Mouse (Mus musculus) kidney, adult 9 months (tissue): Measurements from ENCODE around the gene Map7d3.

Source experiments
- DNase-seq: peaks from one replicate; pipeline ENCODE4 v3.0.0; 2022

Gene Map7d3

DNA sequence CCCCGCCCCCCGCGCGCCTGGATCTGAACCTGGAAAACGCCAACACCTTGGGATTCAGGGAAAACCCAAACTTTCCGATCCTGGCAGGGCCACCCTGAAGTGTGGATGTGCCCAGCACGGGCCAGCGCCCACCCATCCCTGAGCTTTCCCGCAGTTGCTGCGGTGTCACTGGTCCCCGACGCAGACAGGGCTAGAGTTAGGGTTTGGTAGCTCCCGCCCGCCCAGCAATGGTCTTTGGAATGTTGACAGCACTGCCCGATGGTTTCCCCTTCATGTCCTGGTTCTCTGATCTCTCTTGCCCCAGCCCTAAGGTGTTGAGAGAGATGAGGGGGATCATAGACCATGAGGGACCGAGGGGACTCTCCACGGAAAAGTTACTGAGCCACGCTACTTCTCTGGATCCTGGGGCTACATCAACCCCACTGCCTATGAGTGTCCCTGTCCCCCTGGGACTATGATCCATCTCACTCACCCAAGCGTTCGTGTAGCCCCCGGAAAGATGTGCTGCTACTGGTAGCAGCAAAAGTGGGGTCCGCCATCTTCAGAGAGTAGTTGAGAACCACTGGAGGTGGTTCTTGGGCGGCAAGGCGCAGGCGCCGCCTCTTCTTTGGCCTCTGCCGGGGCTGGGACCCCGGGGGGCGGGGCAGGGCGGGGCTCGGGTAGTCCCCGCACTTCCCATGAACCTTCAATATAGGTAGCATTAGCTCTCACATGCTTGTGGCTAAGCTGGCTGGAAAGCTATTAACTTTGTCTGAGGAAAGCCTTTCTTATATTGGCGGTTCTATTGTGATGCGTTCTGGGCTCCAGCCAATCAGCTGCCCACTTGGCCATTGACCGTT, at the start of gene Map7d3:
Map7d3 (minus strand) TSS at position 562 of the 839 bp plus-strand sequence.
- DNase-seq, result no peak

DNA sequence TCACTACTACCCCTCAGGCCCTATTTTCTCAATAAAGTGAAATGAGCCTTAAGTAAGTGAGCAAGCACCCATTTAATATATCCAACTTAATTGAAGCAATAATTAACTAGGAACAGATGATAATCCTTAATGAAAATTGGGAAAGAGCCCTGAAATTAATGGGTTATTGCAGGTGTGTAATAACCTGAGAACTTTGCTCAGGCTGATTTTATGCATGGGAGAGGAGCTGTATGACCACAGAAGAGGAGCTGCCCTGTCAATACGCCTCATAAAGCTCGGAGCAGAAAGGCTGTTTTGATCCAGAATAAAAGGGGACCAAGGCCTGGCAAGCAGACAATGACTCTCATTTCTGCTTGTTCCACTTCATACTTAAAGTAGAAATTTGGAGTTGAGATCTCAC, 47.7 kb upstream of the Map7d3 start, which contains the start of gene Adgrg4:
Adgrg4 (plus strand) TSS at position 301 of the 400 bp plus-strand sequence.
- DNase-seq, result no peak

DNA sequence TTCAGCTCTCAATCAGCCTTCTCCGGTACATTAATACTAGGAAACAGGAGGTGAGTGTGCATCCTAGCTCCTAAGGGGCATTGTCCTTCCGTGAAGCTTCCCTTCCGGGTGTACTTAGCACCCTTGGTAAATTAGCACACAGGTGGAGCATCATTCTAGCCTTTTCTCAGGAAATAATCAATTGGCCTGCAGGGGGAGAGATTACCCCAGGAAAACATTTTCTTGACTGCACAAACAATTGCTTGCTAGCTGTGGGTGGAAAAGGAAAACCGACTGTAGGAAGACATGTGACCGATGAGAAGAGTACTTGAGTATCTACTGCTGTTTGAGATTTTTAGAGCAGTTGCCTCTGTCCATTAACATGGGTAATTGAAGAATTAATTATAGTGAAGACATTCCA, 19.1 kb upstream of the Map7d3 start:
- DNase-seq, result peak; percentile 14

DNA sequence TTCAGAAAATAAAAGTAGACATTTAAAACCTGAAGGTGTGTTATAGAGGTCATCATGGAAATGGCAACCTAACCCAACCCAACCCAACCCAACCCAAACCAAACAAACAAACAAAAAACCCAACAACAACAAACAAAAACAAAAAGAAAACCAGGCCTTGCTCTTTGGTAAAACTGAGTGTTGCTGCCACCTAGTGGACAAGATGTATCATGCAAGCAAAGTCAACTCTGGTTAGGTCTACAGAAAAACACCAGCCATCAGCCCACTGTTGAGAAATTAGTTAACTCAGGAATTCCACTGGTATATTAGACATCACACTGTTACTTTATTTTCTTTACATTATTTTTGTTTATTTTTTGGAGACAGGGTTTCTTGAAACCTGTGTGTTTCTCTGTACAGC, 17.2 kb upstream of the Map7d3 start:
- DNase-seq, result peak; percentile 31

DNA sequence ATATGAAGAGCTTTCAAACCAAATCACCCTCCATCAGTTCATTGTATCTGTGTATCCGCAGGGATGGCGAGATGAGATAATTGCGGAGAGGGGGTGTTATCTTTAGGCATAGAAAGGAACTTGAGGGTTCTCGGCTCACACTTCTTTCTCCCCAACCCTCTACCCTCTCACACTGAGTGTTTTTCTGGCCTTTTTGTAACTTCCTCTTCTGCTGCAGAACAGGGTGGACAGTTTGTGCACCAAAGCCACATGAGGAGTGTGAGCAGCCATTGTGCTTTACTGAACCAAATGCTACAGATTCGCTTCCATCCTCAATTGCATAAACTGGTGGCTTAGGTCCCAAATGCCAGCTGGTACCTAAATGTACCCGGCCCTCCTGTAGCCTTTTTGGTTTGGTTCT, 13.7 kb upstream of the Map7d3 start:
- DNase-seq, result no peak

DNA sequence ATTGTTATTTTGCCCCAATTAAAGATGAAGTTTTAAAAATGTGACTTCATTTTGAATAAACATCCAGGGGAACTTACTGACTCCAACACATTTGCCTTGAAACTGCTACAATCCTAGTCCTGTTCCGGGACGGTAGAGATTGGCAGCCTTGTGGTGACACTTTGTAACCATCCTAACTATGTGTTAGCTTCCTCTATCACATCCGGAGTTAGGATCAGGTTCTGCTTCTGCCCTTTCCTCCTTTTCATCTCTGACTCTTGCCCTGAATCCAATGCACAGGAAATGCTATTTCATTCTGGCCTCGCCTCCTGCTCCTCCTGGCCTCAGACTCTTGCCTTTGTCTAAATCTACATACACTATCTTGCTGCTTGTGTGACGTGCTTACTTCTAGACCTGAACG, 5.4 kb upstream of the Map7d3 start:
- DNase-seq, result no peak

DNA sequence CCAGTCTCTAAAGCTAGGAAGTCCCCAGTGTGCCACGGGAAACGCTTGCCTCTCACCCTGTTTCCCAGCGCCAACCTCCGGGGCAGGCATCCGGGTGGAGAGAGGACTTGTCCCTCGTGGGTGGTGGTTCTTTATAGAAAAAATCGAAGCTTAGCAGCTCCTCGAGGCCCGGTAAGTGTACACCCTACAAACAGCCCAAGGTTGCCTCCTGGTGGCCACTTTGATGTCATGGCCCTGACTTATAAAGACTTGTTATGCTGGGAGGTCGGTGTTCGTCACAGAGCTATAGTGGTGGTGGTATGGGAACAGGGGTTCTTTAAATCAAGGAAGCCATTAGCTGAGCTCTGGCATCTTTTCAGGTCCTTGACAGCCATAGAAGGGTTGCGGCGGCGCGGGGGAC, 30.9 kb downstream of the Map7d3 start:
- peak; percentile 60 for DNase-seq

DNA sequence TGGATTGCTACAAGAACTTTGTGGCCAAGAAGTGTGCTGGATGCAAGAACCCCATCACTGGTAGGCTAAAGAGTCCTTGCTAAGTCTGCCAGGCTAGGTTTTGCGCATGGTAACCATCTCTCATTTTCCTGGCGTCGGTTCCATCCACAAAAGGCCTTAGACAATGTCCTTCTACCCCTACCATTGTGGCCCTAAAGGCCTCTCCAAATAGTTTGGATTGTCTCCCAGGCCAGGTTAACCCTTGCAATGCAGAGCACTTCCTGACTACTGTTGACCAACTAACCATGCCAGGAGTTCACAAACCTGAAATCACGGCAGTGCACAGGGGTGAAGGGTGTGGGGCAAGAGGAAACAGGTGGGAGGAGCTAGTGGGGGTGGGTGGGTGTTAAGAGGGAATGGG, 31.5 kb downstream of the Map7d3 start:
- no peak for DNase-seq

DNA sequence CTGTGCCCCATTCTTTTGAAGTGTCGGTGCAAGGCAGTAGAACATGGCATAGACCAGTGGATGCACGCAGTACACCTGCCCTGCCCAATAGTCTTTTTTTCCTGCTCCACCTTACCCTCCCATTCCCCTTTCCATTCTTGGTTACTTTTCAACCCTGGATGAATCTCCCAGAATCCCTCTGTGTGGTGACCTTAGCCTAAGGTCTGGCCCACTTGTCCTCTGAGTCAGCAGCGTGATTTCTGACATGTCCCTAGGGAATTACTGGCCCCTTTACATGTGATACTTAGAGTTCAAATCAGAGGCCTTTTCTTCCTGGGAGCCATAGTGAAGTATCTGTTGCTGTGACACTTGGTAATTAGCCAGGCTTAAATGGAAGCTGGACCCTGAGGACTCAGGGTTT, 34.6 kb downstream of the Map7d3 start:
- peak; percentile 30 for DNase-seq

DNA sequence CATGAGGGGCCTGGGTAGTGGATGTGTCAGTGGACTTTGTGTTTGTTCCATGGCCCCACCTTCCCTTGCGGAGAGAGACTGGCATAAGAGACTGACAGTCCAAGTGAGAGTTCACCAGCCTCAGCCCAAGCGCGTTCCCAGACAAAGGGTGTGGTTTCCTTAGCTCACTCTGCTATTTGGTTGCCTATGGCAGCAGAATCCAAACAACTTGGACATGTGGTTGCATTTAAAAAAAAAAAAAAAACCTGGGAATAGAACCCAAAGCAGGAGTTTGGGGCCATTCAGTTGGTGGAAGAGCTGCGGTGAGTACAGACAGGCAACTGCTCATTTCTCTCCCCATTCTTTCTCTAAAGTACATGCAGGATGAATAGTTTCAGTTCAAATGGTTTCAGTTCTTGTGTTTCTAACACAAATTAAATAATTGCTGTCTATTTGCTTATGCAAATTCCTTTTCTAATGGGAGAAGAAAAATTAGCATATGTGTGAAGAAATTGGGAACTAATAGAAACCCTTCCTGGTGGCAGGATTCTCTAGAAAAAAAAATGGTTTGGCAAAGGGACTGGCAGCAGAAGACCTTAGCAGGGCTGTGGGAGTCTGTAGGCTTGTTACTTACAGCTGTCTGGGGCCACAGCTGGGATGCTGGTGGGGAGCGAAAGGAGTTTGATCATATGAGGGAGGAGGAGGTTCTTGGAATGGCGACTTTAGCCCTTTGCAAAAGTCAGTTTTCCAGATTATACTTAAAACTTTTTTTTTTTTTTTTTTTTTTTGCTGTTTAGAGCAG, 35.7 kb downstream of the Map7d3 start:
- DNase-seq, result peak; percentile 62

DNA sequence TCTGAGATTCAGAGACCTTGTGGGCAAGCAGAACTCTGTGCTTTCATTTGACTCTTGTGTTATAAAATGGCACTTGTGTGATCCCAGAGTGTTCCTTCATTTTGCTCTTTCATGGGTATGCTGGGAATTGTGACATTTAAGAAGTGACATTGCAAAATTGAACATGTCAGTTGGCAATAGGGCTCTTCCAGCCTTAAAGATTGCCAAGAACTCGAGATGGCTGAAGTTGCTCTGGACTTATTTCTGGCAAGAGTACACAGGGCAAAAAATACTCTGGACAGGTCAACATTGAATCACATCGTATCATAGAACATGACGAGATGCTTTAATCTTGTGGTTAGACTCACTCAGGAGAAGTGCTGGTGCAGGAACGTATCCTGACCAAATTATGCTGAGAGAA, 48.8 kb downstream of the Map7d3 start:
- no peak for DNase-seq

DNA sequence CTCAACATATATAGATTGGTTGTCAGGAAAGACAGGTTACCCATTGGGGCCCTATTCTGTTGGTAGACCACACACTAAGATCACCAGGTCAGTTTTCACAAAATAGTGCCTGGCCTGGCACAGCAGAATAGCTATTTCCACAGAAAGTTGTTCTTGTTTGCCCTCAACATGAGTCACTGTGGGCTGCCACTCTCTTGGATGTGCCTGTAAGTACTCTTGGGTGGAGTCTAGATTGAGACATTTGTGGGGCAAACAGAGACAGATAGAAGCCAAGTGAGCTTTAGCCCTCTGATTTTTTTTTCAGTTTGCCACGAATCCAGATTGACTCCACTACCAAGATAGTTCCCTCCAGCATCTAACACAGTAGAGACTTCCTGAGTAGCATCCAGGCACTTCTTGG, 50.4 kb downstream of the Map7d3 start:
- DNase-seq, result no peak

DNA sequence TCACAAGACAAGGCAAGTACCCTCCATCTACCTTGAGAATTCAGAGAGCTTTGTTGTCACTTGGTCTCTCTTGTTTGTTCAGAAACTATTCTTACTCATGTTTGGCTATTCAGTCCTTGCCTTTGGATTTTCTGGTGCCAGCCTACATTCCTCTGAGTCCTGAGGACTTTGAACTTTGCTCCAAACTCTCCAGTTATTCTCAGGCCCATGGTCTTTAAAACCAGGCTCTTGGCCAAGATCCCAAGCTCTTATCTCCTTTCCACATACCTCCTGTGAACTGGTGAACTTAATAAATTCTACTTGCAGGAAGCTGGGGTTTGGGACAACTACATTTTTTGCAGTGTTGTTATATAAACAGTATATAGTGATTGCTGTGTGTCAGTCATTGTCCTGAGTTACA, 52.3 kb downstream of the Map7d3 start:
- DNase-seq, result peak; percentile 83

DNA sequence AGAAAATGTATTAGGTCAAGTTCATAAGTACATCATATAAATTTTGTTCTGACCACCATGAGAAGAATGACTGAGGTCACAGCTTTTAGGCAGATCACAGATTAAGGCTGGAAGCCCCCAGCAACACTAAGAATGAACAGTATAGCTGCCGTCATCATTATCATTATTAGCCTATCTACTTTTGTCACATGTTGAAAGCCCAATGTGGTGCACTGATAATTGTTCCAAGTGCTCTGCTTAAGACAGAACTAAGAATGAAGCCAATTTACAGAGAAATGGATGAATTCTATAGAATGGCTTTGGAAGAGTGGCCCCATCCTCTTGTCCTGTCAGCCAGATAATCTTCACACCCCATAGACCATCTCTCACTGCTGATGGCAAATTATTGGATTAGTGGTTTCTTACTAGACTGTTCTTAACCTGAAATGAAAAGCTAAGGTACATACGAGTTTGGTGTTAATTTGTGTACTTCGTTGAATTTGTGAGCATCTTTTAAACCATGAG, 61.8 kb downstream of the Map7d3 start:
- no peak for DNase-seq

DNA sequence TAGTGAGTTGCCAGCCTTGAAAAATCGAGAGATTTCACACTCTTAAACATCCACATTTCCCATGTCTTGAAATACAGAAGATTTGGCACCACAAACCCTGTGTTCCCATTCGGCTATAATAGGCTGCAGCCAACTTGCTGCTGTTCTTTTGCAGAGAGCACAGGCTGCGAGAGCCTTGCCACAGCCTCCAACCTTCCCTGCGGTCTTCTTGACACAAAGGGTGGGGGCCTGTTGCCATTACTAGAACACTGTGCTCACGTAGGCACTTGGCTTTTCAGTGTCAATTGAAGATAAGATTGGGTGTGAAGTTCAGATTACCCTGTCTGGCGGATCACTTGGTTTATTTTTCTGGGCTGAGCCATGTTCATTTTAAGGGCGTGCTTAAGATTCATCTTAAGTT, 65.8 kb downstream of the Map7d3 start:
- no peak for DNase-seq

DNA sequence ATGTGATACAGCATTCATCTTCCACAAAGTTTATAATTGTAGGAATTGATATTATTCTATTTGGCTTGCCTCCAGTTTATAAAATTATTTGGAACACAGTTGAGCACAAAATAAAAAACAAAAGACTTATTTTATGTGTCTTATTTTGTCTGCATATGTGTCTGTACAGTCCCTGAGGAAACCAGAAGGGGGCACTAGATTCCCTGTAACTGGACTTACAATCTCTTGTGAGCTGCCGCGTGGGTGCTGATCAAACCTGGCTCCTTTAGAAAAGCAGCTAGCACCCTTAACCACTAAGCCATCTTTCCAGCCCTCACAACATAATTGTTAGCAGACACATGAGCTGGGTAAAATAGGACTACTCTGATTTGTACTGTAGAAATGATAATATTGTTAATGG, 66.5 kb downstream of the Map7d3 start:
- DNase-seq, result peak; percentile 57

DNA sequence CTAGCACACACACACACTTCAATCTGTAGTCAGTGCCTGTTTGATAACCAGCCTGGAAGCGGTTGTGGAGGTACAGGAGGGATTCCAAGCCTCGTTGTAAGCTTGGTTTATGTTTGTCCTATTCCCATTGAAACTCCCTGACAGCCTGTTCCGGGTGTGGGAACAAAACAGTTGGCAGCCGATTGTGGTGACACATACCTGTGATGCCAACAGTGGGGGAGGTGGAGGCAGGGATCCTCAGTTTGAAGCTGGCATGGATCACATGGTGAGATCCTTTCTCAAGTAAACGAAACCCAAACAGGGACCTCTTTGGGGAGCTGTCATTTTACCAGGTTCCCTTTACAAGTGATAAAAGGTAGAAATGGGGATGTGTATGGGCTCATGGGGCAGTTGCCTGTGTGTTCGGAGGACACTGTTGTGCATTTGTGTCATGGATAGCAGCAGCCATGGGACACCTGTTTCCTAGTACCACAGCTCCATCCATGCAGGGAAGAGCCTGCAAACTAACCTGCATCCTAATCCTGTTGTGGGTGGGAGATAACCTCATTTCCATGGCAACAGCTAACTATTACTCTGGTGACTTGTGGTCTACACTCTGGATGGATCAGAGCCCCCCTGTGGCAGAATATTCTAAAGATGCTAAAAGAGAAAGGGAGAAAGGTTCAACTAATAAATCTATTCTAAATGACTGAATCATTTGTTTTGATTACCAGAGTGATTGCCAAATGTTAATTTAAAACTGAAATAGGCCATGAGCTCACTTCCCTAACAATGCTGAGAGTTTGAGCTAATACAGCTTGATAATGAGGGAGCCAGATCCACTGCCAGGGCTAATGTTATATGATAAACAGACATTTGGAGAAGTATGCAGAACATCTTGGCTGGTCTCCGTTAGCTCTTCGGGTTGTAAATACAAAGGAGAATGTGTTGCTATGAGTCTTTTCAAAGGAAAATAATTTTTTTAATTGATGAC, 68.5 kb downstream of the Map7d3 start:
- no peak for DNase-seq

DNA sequence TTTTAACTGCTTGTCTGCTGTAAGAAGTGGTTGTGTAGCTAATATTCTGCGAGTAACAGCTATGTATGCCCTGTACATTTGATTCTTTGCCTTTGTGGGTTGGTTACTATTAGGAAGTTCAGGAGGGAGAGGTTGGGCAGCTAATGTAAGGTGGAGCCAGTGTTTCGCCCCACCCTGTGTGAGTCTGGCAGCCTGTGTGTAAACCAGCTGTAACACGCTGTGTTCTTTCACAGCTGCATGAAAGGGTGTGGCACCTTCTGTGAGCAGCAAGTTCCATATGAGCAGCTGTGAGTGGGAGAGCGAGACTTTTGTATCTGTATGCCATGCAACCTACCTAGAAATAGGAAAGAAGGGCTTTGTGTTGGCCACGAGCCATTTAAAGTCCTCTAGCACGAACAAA, 70.0 kb downstream of the Map7d3 start:
- no peak for DNase-seq

DNA sequence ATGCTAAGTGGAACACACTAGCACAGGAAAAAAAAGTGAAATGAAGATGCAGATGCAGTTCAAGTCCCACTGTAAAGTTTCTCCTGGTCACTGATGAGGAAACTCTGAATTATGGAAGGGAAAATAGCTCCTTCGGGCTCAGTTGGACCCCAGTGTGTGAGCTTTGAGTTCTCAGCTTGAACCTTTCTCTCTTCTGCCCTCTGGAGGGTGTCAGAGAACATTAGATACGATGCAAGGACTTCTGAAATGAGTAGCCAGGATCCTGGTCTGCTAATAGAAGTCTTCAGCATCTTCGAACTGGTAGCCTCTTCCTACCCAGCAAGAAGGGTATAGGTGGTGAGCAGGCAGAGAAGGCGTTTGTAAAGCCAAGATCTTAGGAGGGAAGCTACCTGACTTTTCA, 70.6 kb downstream of the Map7d3 start:
- DNase-seq, result no peak
